Mouse (Mus musculus) brown adipose tissue, adult 24 weeks (tissue): ENCODE measurements around the gene Arl4d. TPM values are rescaled to one million over a fixed set of nuclear protein-coding genes. Genes with fewer than 3 reads are reported as not detected.
"Not testable (repeated sequence)": the region's sequence is repeated elsewhere in the genome, so short reads cannot be mapped to it uniquely, and the experiment has no call there.

Source experiments
- H3K27ac ChIP-seq: fragments of 200-500 bp; replicated peaks from 2 replicates; pipeline ENCODE4 v1.5.1; 2012; ENCODE audit warnings: low read depth, mild to moderate bottlenecking, low read length
- H3K4me1 ChIP-seq: fragments of 200-500 bp; 2 replicates; pipeline ENCODE4 v1.6.1; 2012; ENCODE audit warnings: low read length, mixed read lengths; ENCODE audit not compliant: control insufficient read depth, insufficient read depth, insufficient read length
- H3K4me3 ChIP-seq: fragments of 200-500 bp; 2 replicates; pipeline ENCODE4 v1.5.1; 2012; ENCODE audit warnings: low read depth, mild to moderate bottlenecking, low read length, moderate library complexity; ENCODE audit not compliant: insufficient read depth
- polyA plus RNA-seq: library from polyadenylated mRNA; stranded (reverse); fragments of >200 nt; gene quantifications from 2 replicates; pipeline ENCODE4 v1.2.4, GENCODE M21; 2012; ENCODE audit not compliant: missing spikeins, insufficient read depth, insufficient read length

Gene Arl4d
- 3.5 and 3.8 TPM in 2 replicates for polyA plus RNA-seq

DNA sequence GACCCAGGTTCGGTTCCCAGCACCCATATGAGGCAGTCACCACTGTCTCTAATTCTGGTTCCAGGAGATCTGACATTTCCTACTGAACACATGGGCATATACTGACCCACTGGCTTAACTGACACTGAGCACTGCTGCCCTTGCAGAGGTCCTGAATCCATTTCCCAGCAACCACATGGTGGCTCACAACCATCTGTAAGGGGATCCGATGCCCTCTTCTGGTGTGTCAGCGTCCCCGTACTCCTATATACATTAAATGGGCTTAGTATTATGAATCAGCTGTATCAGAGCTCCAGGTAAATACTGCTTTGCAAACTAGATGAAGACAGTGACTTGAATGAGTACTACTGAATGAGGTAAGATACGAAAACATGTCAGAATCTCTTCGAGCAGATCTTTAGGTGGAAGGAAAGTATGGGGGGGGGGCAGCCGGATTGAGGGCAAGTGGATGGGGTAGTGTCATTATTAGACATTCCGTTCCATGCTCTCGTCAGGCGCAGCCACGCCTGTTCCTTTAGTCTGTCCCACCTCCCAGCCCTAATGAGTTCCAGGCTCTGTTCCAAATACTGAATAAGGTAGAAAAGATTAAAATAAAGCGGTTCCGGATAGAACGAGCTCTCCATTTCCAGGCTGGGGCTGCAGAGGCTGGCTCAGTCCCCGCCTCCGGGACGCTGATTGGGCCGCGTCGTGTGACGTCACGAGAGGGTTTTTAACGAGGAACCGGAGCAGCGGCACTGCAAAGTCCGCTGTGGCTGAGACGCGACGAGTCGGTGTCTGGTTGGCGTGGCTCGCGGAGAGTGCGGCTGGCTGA lies at the start of gene Arl4d:
Gene Arl4d (plus strand): TSS at position 717 of the 811 bp plus-strand sequence.
- Histone ChIP-seq H3K4me1 (peaks cover 4% of the 10 kb centered on the region), H3K27ac (peak within 1 kb of the TSS; percentile 60), H3K4me3 (peak within 1 kb of the TSS; percentile 72)

GRCm38 (mm10) chr11:101616104-101616503 lies 49.2 kb upstream of the Arl4d start:
- no peak overlapping the region for H3K27ac ChIP-seq
- no peaks in the 10 kb centered on the region for H3K4me1 ChIP-seq
- H3K4me3 ChIP-seq: no peak overlapping the region

GRCm38 (mm10) chr11:101616948-101617767 lies 48.2 kb upstream of the Arl4d start:
- no peak overlapping the region for H3K4me3 ChIP-seq
- no peak overlapping the region for H3K27ac ChIP-seq
- no peaks in the 10 kb centered on the region for H3K4me1 ChIP-seq

- Histone ChIP-seq H3K27ac (no peak overlapping the region), H3K4me1 (no peaks in the 10 kb centered on the region), H3K4me3 (no peak overlapping the region)
Observed at GRCm38 (mm10) chr11:101617849-101618248, 47.5 kb upstream of the Arl4d start.

DNA sequence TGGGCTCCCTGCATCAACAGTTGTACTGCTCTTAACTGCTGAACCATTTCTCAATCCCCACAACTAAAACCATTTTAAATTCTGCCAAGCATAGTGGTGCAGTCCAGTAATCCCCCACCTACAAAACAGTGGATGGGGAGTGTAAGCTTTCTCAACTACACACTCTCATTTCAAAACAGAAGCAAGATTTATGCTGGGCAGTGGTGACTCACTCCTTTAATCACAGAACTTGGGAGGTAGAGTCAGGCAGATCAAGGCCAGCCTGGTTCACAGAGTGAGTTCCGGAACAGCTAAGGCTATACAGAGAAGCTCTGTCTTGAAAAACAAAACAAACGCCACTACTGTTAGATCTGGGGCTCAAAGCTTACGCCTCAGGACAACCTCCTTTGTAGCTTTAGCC lies 46.7 kb upstream of the Arl4d start:
- Histone ChIP-seq H3K4me3 (no peak overlapping the region), H3K27ac (no peak overlapping the region), H3K4me1 (no peaks in the 10 kb centered on the region)

GRCm38 (mm10) chr11:101620022-101620655 lies 45.2 kb upstream of the Arl4d start:
- not testable (repeated sequence) for H3K4me3 ChIP-seq, H3K27ac ChIP-seq, H3K4me1 ChIP-seq

GRCm38 (mm10) chr11:101626649-101626994 lies 38.7 kb upstream of the Arl4d start:
- Histone ChIP-seq H3K4me1 (no peaks in the 10 kb centered on the region), H3K4me3 (peak overlapping the region; percentile 69), H3K27ac (peak overlapping the region; percentile 64)

- Histone ChIP-seq H3K27ac (peak within 1 kb of the TSS; percentile 96), H3K4me3 (peak within 1 kb of the TSS; percentile 74), H3K4me1 (no peaks in the 10 kb centered on the region)
Observed at GRCm38 (mm10) chr11:101626995-101627856, 38.1 kb upstream of the Arl4d start, which contains the start of gene Rdm1. Rdm1 (plus strand) TSS chr11:101627195.

- Histone ChIP-seq H3K4me3 (peak overlapping the region; percentile 74), H3K27ac (peak overlapping the region; percentile 41), H3K4me1 (no peaks in the 10 kb centered on the region)
Observed at GRCm38 (mm10) chr11:101627857-101628559, 37.3 kb upstream of the Arl4d start.

GRCm38 (mm10) chr11:101628733-101629417 lies 36.5 kb upstream of the Arl4d start:
- H3K27ac ChIP-seq, H3K4me1 ChIP-seq, H3K4me3 ChIP-seq: not testable (repeated sequence)

GRCm38 (mm10) chr11:101635660-101636059 lies 29.7 kb upstream of the Arl4d start:
- no peak overlapping the region for H3K4me3 ChIP-seq
- H3K27ac ChIP-seq: no peak overlapping the region
- no peaks in the 10 kb centered on the region for H3K4me1 ChIP-seq

- H3K4me3 ChIP-seq: no peak overlapping the region
- no peak overlapping the region for H3K27ac ChIP-seq
- H3K4me1 ChIP-seq: no peaks in the 10 kb centered on the region; the same call in none of the 2 replicates
Observed at GRCm38 (mm10) chr11:101639761-101640160, 25.6 kb upstream of the Arl4d start.

DNA sequence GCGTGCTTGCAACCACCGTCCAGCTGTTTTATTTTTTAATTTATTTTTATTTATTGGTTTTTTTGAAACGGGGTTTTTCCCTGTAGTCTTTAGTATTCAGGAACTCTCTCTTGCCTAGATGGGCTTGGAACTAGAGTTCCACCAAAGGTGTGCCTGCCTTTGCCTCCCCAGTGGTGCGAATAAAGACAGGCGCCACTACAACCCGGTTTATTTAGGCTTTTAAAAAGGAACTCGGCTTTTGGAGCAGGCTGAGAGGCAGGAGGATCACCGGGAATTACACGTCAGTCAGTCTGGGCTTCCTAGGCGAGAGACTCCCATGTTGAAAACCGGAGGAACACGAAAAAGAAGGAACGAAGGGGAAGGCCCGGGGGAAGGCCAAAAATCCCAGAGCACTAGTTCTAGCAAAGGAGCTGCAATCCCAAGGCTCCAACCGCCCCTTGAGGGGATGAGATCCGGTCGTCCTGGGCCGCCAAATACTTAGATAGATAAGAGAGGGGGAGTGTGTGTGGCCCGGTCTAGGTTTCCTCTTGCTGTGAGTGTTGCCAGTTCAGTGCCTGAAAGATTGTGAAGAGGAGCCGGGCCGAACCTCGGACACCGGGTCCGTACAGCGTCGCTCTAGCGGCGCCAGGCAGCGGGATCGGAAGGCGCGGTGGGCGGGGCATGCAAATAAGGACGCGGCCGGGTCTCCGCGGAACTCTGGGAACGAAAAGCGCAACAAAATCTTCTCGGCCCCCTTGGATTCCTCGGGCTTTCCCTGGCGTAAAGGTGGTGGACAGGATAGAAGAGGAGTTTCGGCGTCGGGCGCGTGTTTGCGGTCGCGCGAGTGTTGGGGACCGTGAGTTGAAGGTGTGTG lies 24.3 kb upstream of the Arl4d start:
- H3K27ac ChIP-seq: peak overlapping the region; percentile 95
- peak overlapping the region; percentile 70 for H3K4me3 ChIP-seq
- not testable (repeated sequence) for H3K4me1 ChIP-seq
